14 mouse cellular contexts compared by ENCODE assay signal in genomic region chr13:51998542-51998941, GRCm38 (mm10).
"Had no signal": no experiment of that assay in that cellular context is flagged by ENCODE, and none has a peak within 500 bp of the region (broad histone marks: within the 10 kb centered on the region; RNA-seq: fewer than 3 reads in every experiment).

No protein-coding gene starts in this region.

- DNase-seq: kidney, adult 11 months; kidney, adult 9 months; kidney, postnatal 36 days; lung, postnatal 14 days; right cerebral cortex, postnatal 14 days; thymus, postnatal 4 days had no signal

- H3K27me3 ChIP-seq: limb, embryonic 12.5 days; lung, embryonic 15.5 days had no signal

- H3K4me3 ChIP-seq: layer of hippocampus, adult 2 months; limb, embryonic 12.5 days; lung, embryonic 15.5 days had no signal

- H3K27ac ChIP-seq: kidney, postnatal 0 days; layer of hippocampus, adult 2 months; limb, embryonic 12.5 days; lung, embryonic 15.5 days; macrophage; stomach, postnatal 0 days had no signal

- H3K4me2 ChIP-seq: limb, embryonic 12.5 days; lung, embryonic 15.5 days; midbrain, embryonic 11.5 days had no signal

- H3K9me3 ChIP-seq: limb, embryonic 12.5 days; lung, embryonic 15.5 days had no signal

- H3K36me3 ChIP-seq: limb, embryonic 12.5 days; lung, embryonic 15.5 days had no signal

- ATAC-seq: midbrain, embryonic 16.5 days had no signal

- H3K9ac ChIP-seq: limb, embryonic 12.5 days; lung, embryonic 15.5 days had no signal
